Mouse (Mus musculus) midbrain, embryonic 12.5 days (tissue): ENCODE measurements around the gene Rassf3. TPM values are rescaled to one million over a fixed set of nuclear protein-coding genes. Genes with fewer than 3 reads are reported as not detected.

Experiments used
- ATAC-seq: fragments of 200-750 bp; cut with Nextera tagmentation; 2 replicates; pipeline ENCODE4 v1.8.0; 2017; ENCODE audit warnings: low read depth, moderate TSS enrichment, moderate library complexity; ENCODE audit not compliant: low FRiP score
- H3K27ac ChIP-seq: fragments of 300-500 bp; sonication (generic); replicated peaks from 2 replicates; pipeline ENCODE4 v1.5.1; 2016; ENCODE audit warnings: mild to moderate bottlenecking
- H3K27me3 ChIP-seq: fragments of 300-500 bp; sonication (generic); 2 replicates; pipeline ENCODE4 v1.6.1; 2016; ENCODE audit warnings: mild to moderate bottlenecking
- H3K36me3 ChIP-seq: fragments of 300-500 bp; sonication (generic); 2 replicates; pipeline ENCODE4 v1.6.1; 2016
- H3K4me1 ChIP-seq: fragments of 300-500 bp; sonication (generic); 2 replicates; pipeline ENCODE4 v1.6.1; 2016
- H3K4me2 ChIP-seq: fragments of 300-500 bp; sonication (generic); replicated peaks from 2 replicates; pipeline ENCODE4 v1.6.1; 2016; ENCODE audit warnings: mild to moderate bottlenecking, moderate library complexity
- H3K4me3 ChIP-seq: fragments of 300-500 bp; sonication (generic); 2 replicates; pipeline ENCODE4 v1.5.1; 2016; ENCODE audit warnings: mild to moderate bottlenecking
- H3K9ac ChIP-seq: fragments of 300-500 bp; sonication (generic); replicated peaks from 2 replicates; pipeline ENCODE4 v1.6.1; 2016; ENCODE audit warnings: mild to moderate bottlenecking, moderate library complexity
- H3K9me3 ChIP-seq: fragments of 300-500 bp; sonication (generic); 2 replicates; pipeline ENCODE4 v1.6.1; 2016; ENCODE audit warnings: mild to moderate bottlenecking
- WGBS: fragments of 180-500 bp; shearing (Covaris S2); methylation state at CpG from one replicate; pipeline ENCODE4 v1.1.7; 2016; 5-methylcytosine and 5-hydroxymethylcytosine counted together
- polyA plus RNA-seq: library from polyadenylated mRNA; unstranded; fragments of >200 nt; fragmentation: Nextera tagmentation; extraction: Ambion mirVana; gene quantifications from 2 replicates; pipeline ENCODE4 v1.2.1, GENCODE M21; 2016

The Rassf3 gene
- polyA plus RNA-seq, 1 experiment from 2014 or later = 6.7 TPM

- WGBS = 78% methylated on average over 5 of the region's 5 CpGs
- Histone ChIP-seq H3K36me3 (no peaks in the 10 kb centered on the region), H3K9me3 (no peaks in the 10 kb centered on the region), H3K4me3 (no peak overlapping the region), H3K4me2 (no peak overlapping the region), H3K4me1 (peaks cover 18% of the 10 kb centered on the region), H3K27ac (no peak overlapping the region), H3K27me3 (no peaks in the 10 kb centered on the region), H3K9ac (no peak overlapping the region)
- no peak for ATAC-seq
Observed at GRCm38 (mm10) chr10:121501160-121501559, 25.0 kb upstream of the Rassf3 start.

DNA sequence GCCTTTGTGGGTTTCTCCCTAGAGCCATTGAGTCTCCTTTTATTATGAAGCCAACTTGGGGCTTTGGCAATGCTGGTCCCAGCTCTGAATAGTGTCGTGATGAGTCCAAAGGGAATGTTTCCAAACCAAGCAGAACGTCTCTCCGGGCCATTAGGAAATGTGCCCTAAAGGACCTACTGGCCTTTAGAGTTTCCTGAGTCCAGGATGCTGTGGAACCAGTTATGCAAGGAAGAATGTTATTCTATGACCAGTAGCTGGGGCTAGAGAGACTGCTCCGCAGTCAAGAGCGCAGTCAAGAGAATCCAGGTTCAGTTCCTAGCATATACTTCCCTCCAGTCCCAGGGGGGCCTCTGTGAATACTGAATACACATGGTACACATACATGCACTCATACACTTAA is 23.9 kb upstream of the Rassf3 start:
- no peak overlapping the region for H3K27ac ChIP-seq
- H3K4me1 ChIP-seq = peaks cover 10% of the 10 kb centered on the region; the same call in 1 of the 2 replicates
- no peaks in the 10 kb centered on the region for H3K27me3 ChIP-seq
- ATAC-seq = no peak
- no peak overlapping the region for H3K4me2 ChIP-seq
- H3K36me3 ChIP-seq = no peaks in the 10 kb centered on the region
- 80% methylated on average over 5 of the region's 5 CpGs for WGBS
- H3K9me3 ChIP-seq = no peaks in the 10 kb centered on the region
- no peak overlapping the region for H3K9ac ChIP-seq
- no peak overlapping the region for H3K4me3 ChIP-seq

GRCm38 (mm10) chr10:121499063-121499462 is 22.9 kb upstream of the Rassf3 start:
- 0 out of 2 replicates have a peak, but pooled peaks cover 6% of the 10 kb centered on the region for H3K4me1 ChIP-seq
- no peak overlapping the region for H3K4me3 ChIP-seq
- WGBS = 73% methylated on average over 2 of the region's 2 CpGs
- no peaks in the 10 kb centered on the region for H3K27me3 ChIP-seq
- no peak for ATAC-seq
- H3K27ac ChIP-seq = no peak overlapping the region
- H3K4me2 ChIP-seq = no peak overlapping the region
- H3K9me3 ChIP-seq = no peaks in the 10 kb centered on the region
- H3K9ac ChIP-seq = no peak overlapping the region
- H3K36me3 ChIP-seq = no peaks in the 10 kb centered on the region

GRCm38 (mm10) chr10:121498481-121498904 is 22.3 kb upstream of the Rassf3 start:
- WGBS = 75% methylated on average over 8 of the region's 8 CpGs
- Histone ChIP-seq H3K27ac (no peak overlapping the region), H3K4me3 (no peak overlapping the region), H3K9ac (no peak overlapping the region), H3K9me3 (no peaks in the 10 kb centered on the region), H3K4me2 (no peak overlapping the region), H3K4me1 (0 out of 2 replicates have a peak, but pooled peaks cover 6% of the 10 kb centered on the region), H3K36me3 (no peaks in the 10 kb centered on the region), H3K27me3 (no peaks in the 10 kb centered on the region)
- ATAC-seq = no peak

DNA sequence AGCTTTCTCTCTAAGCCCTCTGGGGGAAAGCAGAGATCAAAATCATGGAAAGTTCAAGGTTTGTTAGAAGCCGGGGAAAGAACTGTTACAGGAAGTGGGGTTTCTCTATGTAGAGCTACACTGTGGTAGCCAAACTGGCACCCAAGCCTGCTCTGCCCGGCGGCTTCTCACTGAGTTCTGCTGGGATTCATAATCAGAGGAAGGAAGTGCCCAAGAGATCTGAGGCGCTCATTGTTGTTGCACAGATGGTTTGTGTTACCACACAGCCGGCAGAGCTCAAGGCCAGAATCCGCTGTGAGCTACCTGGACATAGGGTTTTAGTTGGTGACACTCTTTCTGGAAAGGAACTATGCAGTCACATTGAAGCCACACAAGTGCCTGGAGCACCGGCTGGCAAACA is 21.8 kb upstream of the Rassf3 start:
- WGBS = 87% methylated on average over 7 of the region's 7 CpGs
- H3K4me3 ChIP-seq = no peak overlapping the region
- no peak overlapping the region for H3K9ac ChIP-seq
- no peaks in the 10 kb centered on the region for H3K36me3 ChIP-seq
- no peaks in the 10 kb centered on the region for H3K9me3 ChIP-seq
- H3K4me1 ChIP-seq = 0 out of 2 replicates have a peak, but pooled peaks cover 6% of the 10 kb centered on the region
- no peaks in the 10 kb centered on the region for H3K27me3 ChIP-seq
- no peak for ATAC-seq
- H3K27ac ChIP-seq = no peak overlapping the region
- H3K4me2 ChIP-seq = no peak overlapping the region

DNA sequence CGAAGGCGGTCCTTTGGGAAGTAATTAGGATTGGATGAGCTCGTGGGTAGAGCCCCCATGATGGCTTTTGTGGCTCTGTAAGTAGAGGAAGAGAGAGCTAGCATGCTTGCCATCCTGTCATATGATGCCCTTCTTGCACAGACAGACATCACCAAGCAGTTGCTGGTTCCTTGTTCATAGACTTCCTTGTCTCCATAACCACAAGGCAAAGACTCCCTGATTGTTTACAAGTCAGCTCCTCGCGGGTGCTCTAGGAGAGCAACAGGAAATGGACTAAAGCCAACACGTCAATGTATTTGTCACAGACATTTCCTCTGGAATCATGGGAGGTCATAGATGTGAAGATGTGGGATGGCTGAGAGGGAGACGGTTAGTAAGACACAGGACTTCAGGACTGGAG is 20.5 kb upstream of the Rassf3 start:
- no peak overlapping the region for H3K9ac ChIP-seq
- H3K27me3 ChIP-seq = no peaks in the 10 kb centered on the region
- H3K36me3 ChIP-seq = no peaks in the 10 kb centered on the region
- no peak overlapping the region for H3K4me2 ChIP-seq
- no peak overlapping the region for H3K27ac ChIP-seq
- H3K9me3 ChIP-seq = no peaks in the 10 kb centered on the region
- 0 out of 2 replicates have a peak, but pooled peaks cover 6% of the 10 kb centered on the region for H3K4me1 ChIP-seq
- no peak overlapping the region for H3K4me3 ChIP-seq
- no peak for ATAC-seq
- 84% methylated on average over 7 of the region's 7 CpGs for WGBS

GRCm38 (mm10) chr10:121494163-121494425 is 17.9 kb upstream of the Rassf3 start:
- WGBS = 85% methylated on average over 2 of the region's 2 CpGs
- Histone ChIP-seq H3K4me3 (no peak overlapping the region), H3K27ac (no peak overlapping the region), H3K36me3 (no peaks in the 10 kb centered on the region), H3K9ac (no peak overlapping the region), H3K9me3 (no peaks in the 10 kb centered on the region), H3K4me1 (no peaks in the 10 kb centered on the region), H3K4me2 (no peak overlapping the region), H3K27me3 (no peaks in the 10 kb centered on the region)
- no peak for ATAC-seq

- WGBS = 81% methylated on average over 9 of the region's 9 CpGs
- Histone ChIP-seq H3K9ac (no peak overlapping the region), H3K27me3 (no peaks in the 10 kb centered on the region), H3K27ac (no peak overlapping the region), H3K4me2 (no peak overlapping the region), H3K36me3 (no peaks in the 10 kb centered on the region), H3K4me3 (no peak overlapping the region), H3K9me3 (no peaks in the 10 kb centered on the region), H3K4me1 (no peaks in the 10 kb centered on the region)
- ATAC-seq = no peak
Observed at GRCm38 (mm10) chr10:121493374-121494162, 17.4 kb upstream of the Rassf3 start.

GRCm38 (mm10) chr10:121492608-121493315 is 16.6 kb upstream of the Rassf3 start:
- H3K9ac ChIP-seq = no peak overlapping the region
- 83% methylated on average over 7 of the region's 7 CpGs for WGBS

GRCm38 (mm10) chr10:121489941-121490340 is 13.8 kb upstream of the Rassf3 start:
- H3K27me3 ChIP-seq = no peaks in the 10 kb centered on the region
- no peak overlapping the region for H3K4me2 ChIP-seq
- no peaks in the 10 kb centered on the region for H3K36me3 ChIP-seq
- no peak overlapping the region for H3K4me3 ChIP-seq
- H3K9ac ChIP-seq = no peak overlapping the region
- ATAC-seq = no peak
- 91% methylated on average over 6 of the region's 6 CpGs for WGBS
- no peaks in the 10 kb centered on the region for H3K9me3 ChIP-seq
- H3K27ac ChIP-seq = no peak overlapping the region
- H3K4me1 ChIP-seq = no peaks in the 10 kb centered on the region

More at GRCm38 (mm10) chr10:121492608-121493315, 16.6 kb upstream of the Rassf3 start:
- no peak for ATAC-seq
- H3K27ac ChIP-seq = no peak overlapping the region
- no peaks in the 10 kb centered on the region for H3K36me3 ChIP-seq
- H3K27me3 ChIP-seq = no peaks in the 10 kb centered on the region
- H3K4me2 ChIP-seq = no peak overlapping the region
- no peaks in the 10 kb centered on the region for H3K9me3 ChIP-seq
- H3K4me1 ChIP-seq = no peaks in the 10 kb centered on the region
- no peak overlapping the region for H3K4me3 ChIP-seq

GRCm38 (mm10) chr10:121488623-121489299 is 12.6 kb upstream of the Rassf3 start:
- 85% methylated on average over 14 of the region's 14 CpGs for WGBS
- no peaks in the 10 kb centered on the region for H3K9me3 ChIP-seq
- no peak overlapping the region for H3K9ac ChIP-seq
- no peak for ATAC-seq
- H3K36me3 ChIP-seq = no peaks in the 10 kb centered on the region
- no peaks in the 10 kb centered on the region for H3K27me3 ChIP-seq
- no peak overlapping the region for H3K27ac ChIP-seq
- H3K4me2 ChIP-seq = no peak overlapping the region
- H3K4me3 ChIP-seq = no peak overlapping the region
- no peaks in the 10 kb centered on the region for H3K4me1 ChIP-seq

GRCm38 (mm10) chr10:121487716-121488115 is 11.6 kb upstream of the Rassf3 start:
- no peaks in the 10 kb centered on the region for H3K4me1 ChIP-seq
- H3K27ac ChIP-seq = no peak overlapping the region
- H3K9ac ChIP-seq = no peak overlapping the region
- WGBS = 81% methylated on average over 4 of the region's 4 CpGs
- no peaks in the 10 kb centered on the region for H3K9me3 ChIP-seq
- no peaks in the 10 kb centered on the region for H3K27me3 ChIP-seq
- ATAC-seq = no peak
- H3K4me3 ChIP-seq = no peak overlapping the region
- H3K36me3 ChIP-seq = no peaks in the 10 kb centered on the region
- H3K4me2 ChIP-seq = no peak overlapping the region
